In the genomic region with DNA sequence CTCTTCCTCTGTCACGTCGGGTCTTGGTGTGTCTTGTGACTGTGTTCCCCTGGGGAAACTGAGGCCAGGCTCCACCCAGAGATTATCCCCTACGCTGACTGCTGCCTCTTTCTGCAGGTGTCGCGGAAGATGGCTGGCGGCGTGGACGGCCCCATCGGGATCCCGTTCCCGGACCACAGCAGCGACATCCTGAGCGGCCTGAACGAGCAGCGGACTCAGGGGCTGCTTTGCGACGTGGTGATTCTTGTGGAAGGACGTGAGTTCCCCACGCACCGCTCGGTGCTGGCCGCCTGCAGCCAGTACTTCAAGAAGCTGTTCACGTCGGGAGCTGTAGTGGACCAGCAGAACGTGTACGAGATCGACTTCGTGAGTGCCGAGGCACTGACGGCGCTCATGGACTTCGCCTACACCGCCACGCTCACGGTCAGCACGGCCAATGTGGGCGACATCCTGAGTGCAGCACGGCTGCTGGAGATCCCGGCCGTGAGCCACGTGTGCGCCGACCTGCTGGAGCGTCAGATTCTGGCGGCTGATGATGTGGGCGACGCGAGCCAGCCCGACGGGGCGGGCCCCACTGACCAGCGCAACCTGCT, we compare ENCODE assay signal across 19 mouse cellular contexts. TPM values are rescaled to one million over a fixed set of nuclear protein-coding genes. Genes with fewer than 3 reads are reported as not detected.
DNase-seq lines count a peak whose midpoint lies in the region; ATAC-seq lines count a peak whose summit lies in the region.
"Had no signal": no experiment of that assay in that cellular context is flagged by ENCODE, and none has a peak within 500 bp of the region (broad histone marks: within the 10 kb centered on the region; RNA-seq: fewer than 3 reads in every experiment).

No protein-coding gene starts in this region.

- H3K36me3 ChIP-seq in megakaryocyte, embryonic 14.5 days (replicated peaks; ENCODE audit: low read length): peaks cover 97% of the 10 kb centered on the region
- H3K36me3 ChIP-seq in embryonic facial prominence, embryonic 10.5 days (replicated peaks): peaks cover 96% of the 10 kb centered on the region
- peaks cover 48% of the 10 kb centered on the region for H3K36me3 ChIP-seq in stomach, embryonic 16.5 days (ENCODE audit: control insufficient read depth, insufficient read depth, low read length)
- peaks cover 57% of the 10 kb centered on the region for H3K36me3 ChIP-seq in neural tube, embryonic 15.5 days

- H3K27ac ChIP-seq in embryonic facial prominence, embryonic 10.5 days (replicated peaks): no peak overlapping the region
- H3K27ac ChIP-seq in stomach, embryonic 16.5 days (ENCODE audit: low read length): peak overlapping the region; percentile 64
- H3K27ac ChIP-seq in neural tube, embryonic 15.5 days (replicated peaks): no peak overlapping the region
- H3K27ac ChIP-seq: embryonic facial prominence, embryonic 15.5 days; forebrain, embryonic 10.5 days; hindbrain, embryonic 14.5 days had no signal

- DNase-seq in adrenal gland, adult 2 months: peak; percentile 24
- DNase-seq in adrenal gland, postnatal 10 days: no peak
- DNase-seq in embryonic facial prominence, embryonic 10.5 days (ENCODE audit: low spot score): no peak
- DNase-seq in yolk sac, embryonic 10.5 days (ENCODE audit: low spot score): no peak
- DNase-seq: B cell, adult 2 months; gastrocnemius, postnatal 10 days had no signal

- peak overlapping the region; percentile 62 for H3K4me3 ChIP-seq in megakaryocyte, embryonic 14.5 days (replicated peaks)
- H3K4me3 ChIP-seq in embryonic facial prominence, embryonic 10.5 days: peak overlapping the region; percentile 11; the same call in 1 of the 2 replicates
- H3K4me3 ChIP-seq in stomach, embryonic 16.5 days (replicated peaks; ENCODE audit: low read length): no peak overlapping the region
- no peak overlapping the region for H3K4me3 ChIP-seq in neural tube, embryonic 15.5 days (replicated peaks)
- H3K4me3 ChIP-seq: embryonic facial prominence, embryonic 15.5 days; erythroblast, embryonic 14.5 days; forebrain, embryonic 10.5 days; forebrain, embryonic 15.5 days; heart, adult 2 months; heart, embryonic 12.5 days had no signal

- H3K27me3 ChIP-seq in megakaryocyte, embryonic 14.5 days (replicated peaks): no peaks in the 10 kb centered on the region
- no peaks in the 10 kb centered on the region for H3K27me3 ChIP-seq in embryonic facial prominence, embryonic 10.5 days (replicated peaks; ENCODE audit: low read depth, poor library complexity, severe bottlenecking)
- no peaks in the 10 kb centered on the region for H3K27me3 ChIP-seq in stomach, embryonic 16.5 days (ENCODE audit: control insufficient read depth, insufficient read depth, low read length)
- H3K27me3 ChIP-seq in neural tube, embryonic 15.5 days (replicated peaks): no peaks in the 10 kb centered on the region
- H3K27me3 ChIP-seq: embryonic facial prominence, embryonic 15.5 days; forebrain, embryonic 15.5 days; heart, embryonic 12.5 days had no signal

- 95% methylated on average over 52 of the region's 52 CpGs for WGBS in embryonic facial prominence, embryonic 10.5 days
- WGBS in stomach, embryonic 16.5 days: 94% methylated on average over 52 of the region's 52 CpGs
- 95% methylated on average over 52 of the region's 52 CpGs for WGBS in neural tube, embryonic 15.5 days

- H3K4me2 ChIP-seq in stomach, embryonic 16.5 days (ENCODE audit: low read depth, low read length): no peak overlapping the region
- H3K4me2 ChIP-seq in neural tube, embryonic 15.5 days: no peak overlapping the region
- H3K4me2 ChIP-seq: embryonic facial prominence, embryonic 15.5 days; forebrain, embryonic 15.5 days; heart, embryonic 12.5 days; hindbrain, embryonic 14.5 days had no signal

- H3K9ac ChIP-seq in stomach, embryonic 16.5 days (ENCODE audit: low read length): no peak overlapping the region
- H3K9ac ChIP-seq in neural tube, embryonic 15.5 days (replicated peaks): no peak overlapping the region
- H3K9ac ChIP-seq: embryonic facial prominence, embryonic 15.5 days; forebrain, embryonic 15.5 days; heart, embryonic 12.5 days; hindbrain, embryonic 14.5 days had no signal

- no peaks in the 10 kb centered on the region for H3K9me3 ChIP-seq in megakaryocyte, embryonic 14.5 days
- H3K9me3 ChIP-seq in embryonic facial prominence, embryonic 10.5 days: no peaks in the 10 kb centered on the region
- H3K9me3 ChIP-seq in stomach, embryonic 16.5 days (replicated peaks; ENCODE audit: control insufficient read depth, low read length): no peaks in the 10 kb centered on the region
- no peaks in the 10 kb centered on the region for H3K9me3 ChIP-seq in neural tube, embryonic 15.5 days (replicated peaks)
- H3K9me3 ChIP-seq: embryonic facial prominence, embryonic 15.5 days; forebrain, embryonic 15.5 days; heart, embryonic 12.5 days; hindbrain, embryonic 10.5 days had no signal

- H3K4me1 ChIP-seq in megakaryocyte, embryonic 14.5 days: peaks cover 99% of the 10 kb centered on the region
- peaks cover 46% of the 10 kb centered on the region for H3K4me1 ChIP-seq in embryonic facial prominence, embryonic 10.5 days
- peaks cover 49% of the 10 kb centered on the region for H3K4me1 ChIP-seq in stomach, embryonic 16.5 days (ENCODE audit: control insufficient read depth, insufficient read depth, low read length)
- peaks cover 50% of the 10 kb centered on the region for H3K4me1 ChIP-seq in neural tube, embryonic 15.5 days

- ATAC-seq in megakaryocyte, adult 5-6 weeks (ENCODE audit: poor library complexity, severe bottlenecking): no peak
- ATAC-seq in stomach, embryonic 16.5 days (ENCODE audit: insufficient read depth, low FRiP score): no peak
- ATAC-seq in neural tube, embryonic 15.5 days (ENCODE audit: low FRiP score): no peak
- ATAC-seq: CD4-positive, CD25-positive, alpha-beta regulatory T cell, adult 4 months; forebrain, embryonic 15.5 days had no signal

RNA-seq across cellular contexts. Expression of a gene that starts 8.9 kb away (rescaled TPM):
- 10 to 100 TPM; 62.9 to 80.9 TPM for total RNA-seq in adrenal gland, adult 2 months (2021)
- polyA plus RNA-seq in adrenal gland, adult 2 months (2012; rRNA removed): 150 and 158 TPM in 2 replicates
- 10 to 100 TPM; 61.1 to 66.6 TPM for total RNA-seq in adrenal gland, postnatal 10 days (2021)
- polyA plus RNA-seq in megakaryocyte, embryonic 14.5 days (2012; ENCODE audit: insufficient read depth, low replicate concordance): 100.0 and 136 TPM in 2 replicates
- 25.0 and 27.0 TPM in 2 replicates for total RNA-seq in megakaryocyte, adult 5-6 weeks (2015)
- 8.8 and 14.5 TPM in 2 replicates for total RNA-seq in megakaryocyte, adult 5-6 weeks (2017)
- polyA plus RNA-seq in embryonic facial prominence, embryonic 10.5 days (2016; fragmentation: Nextera tagmentation; extraction: Ambion mirVana): 10.4 and 11.7 TPM in 2 replicates
- polyA plus RNA-seq in stomach, embryonic 16.5 days (2015; fragmentation: Nextera tagmentation; extraction: Ambion mirVana): 36.6 and 47.4 TPM in 2 replicates
- polyA plus RNA-seq in neural tube, embryonic 15.5 days (2015; fragmentation: Nextera tagmentation; extraction: Ambion mirVana): 14.8 and 21.0 TPM in 2 replicates

RNA-seq across cellular contexts. Expression of a gene that starts 23.8 kb away (rescaled TPM):
- 10 to 100 TPM; 27.3 to 29.8 TPM for total RNA-seq in adrenal gland, adult 2 months (2021)
- 41.4 and 48.6 TPM in 2 replicates for polyA plus RNA-seq in adrenal gland, adult 2 months (2012; rRNA removed)
- total RNA-seq in adrenal gland, postnatal 10 days (2021): 10 to 100 TPM; 25.8 to 26.5 TPM
- 95.2 and 184 TPM in 2 replicates for polyA plus RNA-seq in megakaryocyte, embryonic 14.5 days (2012; ENCODE audit: insufficient read depth, low replicate concordance)
- total RNA-seq in megakaryocyte, adult 5-6 weeks (2015): 10.1 and 13.7 TPM in 2 replicates
- 12.9 and 13.3 TPM in 2 replicates for total RNA-seq in megakaryocyte, adult 5-6 weeks (2017)
- 62.2 and 66.3 TPM in 2 replicates for polyA plus RNA-seq in embryonic facial prominence, embryonic 10.5 days (2016; fragmentation: Nextera tagmentation; extraction: Ambion mirVana)
- 34.8 and 35.8 TPM in 2 replicates for polyA plus RNA-seq in stomach, embryonic 16.5 days (2015; fragmentation: Nextera tagmentation; extraction: Ambion mirVana)
- polyA plus RNA-seq in neural tube, embryonic 15.5 days (2015; fragmentation: Nextera tagmentation; extraction: Ambion mirVana): 52.8 and 57.3 TPM in 2 replicates

RNA-seq across cellular contexts. Expression of a gene that starts 32.5 kb away (rescaled TPM):
- total RNA-seq in adrenal gland, adult 2 months (2021): 1,000 to 10,000 TPM; 1,393 to 1,508 TPM
- polyA plus RNA-seq in adrenal gland, adult 2 months (2012; rRNA removed): 1,342 and 1,424 TPM in 2 replicates
- total RNA-seq in adrenal gland, postnatal 10 days (2021): 1,000 to 10,000 TPM; 1,466 to 1,521 TPM
- polyA plus RNA-seq in megakaryocyte, embryonic 14.5 days (2012; ENCODE audit: insufficient read depth, low replicate concordance): 439 and 1,295 TPM in 2 replicates
- 394 and 408 TPM in 2 replicates for total RNA-seq in megakaryocyte, adult 5-6 weeks (2015)
- 983 and 1,066 TPM in 2 replicates for total RNA-seq in megakaryocyte, adult 5-6 weeks (2017)
- 564 and 572 TPM in 2 replicates for polyA plus RNA-seq in embryonic facial prominence, embryonic 10.5 days (2016; fragmentation: Nextera tagmentation; extraction: Ambion mirVana)
- polyA plus RNA-seq in stomach, embryonic 16.5 days (2015; fragmentation: Nextera tagmentation; extraction: Ambion mirVana): 533 and 575 TPM in 2 replicates
- polyA plus RNA-seq in neural tube, embryonic 15.5 days (2015; fragmentation: Nextera tagmentation; extraction: Ambion mirVana): 493 and 549 TPM in 2 replicates

RNA-seq across cellular contexts. Expression of a gene that starts 38.2 kb away (rescaled TPM):
- total RNA-seq in adrenal gland, adult 2 months (2021): 100 to 1,000 TPM; 157 to 185 TPM
- polyA plus RNA-seq in adrenal gland, adult 2 months (2012; rRNA removed): 787 and 873 TPM in 2 replicates
- total RNA-seq in adrenal gland, postnatal 10 days (2021): 100 to 1,000 TPM; 151 to 161 TPM
- 407 and 1,114 TPM in 2 replicates for polyA plus RNA-seq in megakaryocyte, embryonic 14.5 days (2012; ENCODE audit: insufficient read depth, low replicate concordance)
- 33.9 and 40.6 TPM in 2 replicates for total RNA-seq in megakaryocyte, adult 5-6 weeks (2015)
- 38.2 and 47.8 TPM in 2 replicates for total RNA-seq in megakaryocyte, adult 5-6 weeks (2017)
- polyA plus RNA-seq in embryonic facial prominence, embryonic 10.5 days (2016; fragmentation: Nextera tagmentation; extraction: Ambion mirVana): 222 and 225 TPM in 2 replicates
- polyA plus RNA-seq in stomach, embryonic 16.5 days (2015; fragmentation: Nextera tagmentation; extraction: Ambion mirVana): 143 and 145 TPM in 2 replicates
- polyA plus RNA-seq in neural tube, embryonic 15.5 days (2015; fragmentation: Nextera tagmentation; extraction: Ambion mirVana): 227 and 241 TPM in 2 replicates

RNA-seq across cellular contexts. Expression of a gene that starts 38.9 kb away (rescaled TPM):
- 10 to 100 TPM; 74.6 to 76.7 TPM for total RNA-seq in adrenal gland, adult 2 months (2021)
- polyA plus RNA-seq in adrenal gland, adult 2 months (2012; rRNA removed): 100 and 127 TPM in 2 replicates
- 10 to 100 TPM; 55.3 to 55.6 TPM for total RNA-seq in adrenal gland, postnatal 10 days (2021)
- 168 TPM in 2 replicates for polyA plus RNA-seq in megakaryocyte, embryonic 14.5 days (2012; ENCODE audit: insufficient read depth, low replicate concordance)
- total RNA-seq in megakaryocyte, adult 5-6 weeks (2015): 9.8 and 12.7 TPM in 2 replicates
- total RNA-seq in megakaryocyte, adult 5-6 weeks (2017): 27.5 and 36.6 TPM in 2 replicates
- polyA plus RNA-seq in embryonic facial prominence, embryonic 10.5 days (2016; fragmentation: Nextera tagmentation; extraction: Ambion mirVana): 51.5 and 53.2 TPM in 2 replicates
- polyA plus RNA-seq in stomach, embryonic 16.5 days (2015; fragmentation: Nextera tagmentation; extraction: Ambion mirVana): 30.5 and 32.4 TPM in 2 replicates
- 65.7 and 70.4 TPM in 2 replicates for polyA plus RNA-seq in neural tube, embryonic 15.5 days (2015; fragmentation: Nextera tagmentation; extraction: Ambion mirVana)

Comparison
In these comparisons a context has a peak if more than half of its experiments do, and no peak if none do; other contexts are left out.
1. H3K4me3 ChIP-seq: peak in megakaryocyte, embryonic 14.5 days (single experiment) and embryonic facial prominence, embryonic 10.5 days (single experiment); none in stomach, embryonic 16.5 days (single experiment) and neural tube, embryonic 15.5 days (single experiment).